Mouse (Mus musculus) cortical plate, adult 2 months (tissue): Measurements from ENCODE around the gene Gm37240.

ENCODE experiments used
- CTCF ChIP-seq: fragments of 200-500 bp; IDR thresholded peaks from 2 replicates; pipeline ENCODE4 v1.5.1; 2011; ENCODE audit warnings: mild to moderate bottlenecking, control low read depth, low read length; ENCODE audit not compliant: insufficient read depth; ENCODE audit errors: extremely low read depth
- POLR2A ChIP-seq: fragments of 200-500 bp; IDR thresholded peaks from 2 replicates; pipeline ENCODE4 v1.6.1; 2011; ENCODE audit warnings: mild to moderate bottlenecking, low read length, control low read depth; ENCODE audit not compliant: insufficient read depth; ENCODE audit errors: extremely low read depth

DNA sequence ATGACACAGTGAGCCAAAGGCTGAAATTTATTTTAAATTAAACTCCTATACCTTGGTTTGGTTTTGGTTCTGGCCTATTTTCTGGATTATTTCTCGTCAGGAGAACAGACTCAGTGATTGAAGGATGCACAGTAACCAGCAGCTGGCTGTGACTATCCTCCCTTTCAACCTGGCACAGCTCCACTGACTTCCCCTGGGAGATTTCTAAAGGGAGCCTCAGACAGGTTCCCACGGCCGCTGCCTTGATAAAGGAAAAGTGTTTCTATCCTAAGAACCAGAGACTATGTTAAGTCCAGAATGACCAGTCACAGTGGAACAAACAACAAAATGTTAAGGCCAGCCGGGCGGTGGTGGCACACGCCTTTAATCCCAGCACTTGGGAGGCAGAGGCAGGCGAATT is 106.4 kb downstream of the Gm37240 start:
- TF ChIP-seq CTCF: no peak
- no peak for TF ChIP-seq POLR2A
